Mouse (Mus musculus) lung, embryonic 14.5 days (tissue): Measurements from ENCODE around the gene E2f3. TPM values are rescaled to one million over a fixed set of nuclear protein-coding genes. Genes with fewer than 3 reads are reported as not detected.

Source experiments
- ATAC-seq: fragments of 200-750 bp; cut with Nextera tagmentation; 2 replicates; pipeline ENCODE4 v1.8.0; 2017; ENCODE audit warnings: mild to moderate bottlenecking, moderate TSS enrichment, moderate library complexity; ENCODE audit not compliant: insufficient read depth
- DNase-seq: peaks from one replicate; pipeline ENCODE4 v3.0.0-alpha.2; 2015
- H3K27ac ChIP-seq: fragments of 300-500 bp; sonication (generic); 2 replicates; pipeline ENCODE4 v1.5.1; 2014; ENCODE audit warnings: low read depth, mild to moderate bottlenecking, moderate library complexity
- H3K27me3 ChIP-seq: fragments of 300-500 bp; sonication (generic); 2 replicates; pipeline ENCODE4 v1.6.1; 2014; ENCODE audit warnings: low read length, control low read depth; ENCODE audit not compliant: insufficient read depth
- H3K36me3 ChIP-seq: fragments of 300-500 bp; sonication (generic); 2 replicates; pipeline ENCODE4 v1.6.1; 2014; ENCODE audit warnings: control low read depth; ENCODE audit not compliant: insufficient read depth
- H3K4me1 ChIP-seq: fragments of 300-500 bp; sonication (generic); 2 replicates; pipeline ENCODE4 v1.6.1; 2014; ENCODE audit warnings: antibody characterized with exemption, control low read depth; ENCODE audit not compliant: insufficient read depth
- H3K4me2 ChIP-seq: fragments of 300-500 bp; sonication (generic); 2 replicates; pipeline ENCODE4 v1.6.1; 2014; ENCODE audit warnings: mild to moderate bottlenecking
- H3K4me3 ChIP-seq: fragments of 300-500 bp; sonication (generic); 2 replicates; pipeline ENCODE4 v1.5.1; 2014; ENCODE audit warnings: low read depth, low read length
- H3K9ac ChIP-seq: fragments of 300-500 bp; sonication (generic); 2 replicates; pipeline ENCODE4 v1.6.1; 2014
- H3K9me3 ChIP-seq: fragments of 300-500 bp; sonication (generic); 2 replicates; pipeline ENCODE4 v1.6.1; 2016; ENCODE audit warnings: low read depth, low read length, control low read depth
- CTCF ChIP-seq: IDR thresholded peaks from 2 replicates; pipeline ENCODE4 v1.5.1; 2016; ENCODE audit warnings: antibody characterized with exemption, low read depth
- WGBS: fragments of 180-500 bp; shearing (Covaris S2); extraction: QIAGEN DNeasy Blood & Tissue Kit; methylation state at CpG from one replicate; pipeline ENCODE4 v1.1.7; 2014; 5-methylcytosine and 5-hydroxymethylcytosine counted together
- polyA plus RNA-seq: library from polyadenylated mRNA; unstranded; fragments of >200 nt; fragmentation: Nextera tagmentation; extraction: Ambion mirVana; gene quantifications from 2 replicates; pipeline ENCODE4 v1.2.1, GENCODE M21; 2014

E2f3 gene
- polyA plus RNA-seq, 1 experiment from 2014 or later = 18.3 TPM

DNA sequence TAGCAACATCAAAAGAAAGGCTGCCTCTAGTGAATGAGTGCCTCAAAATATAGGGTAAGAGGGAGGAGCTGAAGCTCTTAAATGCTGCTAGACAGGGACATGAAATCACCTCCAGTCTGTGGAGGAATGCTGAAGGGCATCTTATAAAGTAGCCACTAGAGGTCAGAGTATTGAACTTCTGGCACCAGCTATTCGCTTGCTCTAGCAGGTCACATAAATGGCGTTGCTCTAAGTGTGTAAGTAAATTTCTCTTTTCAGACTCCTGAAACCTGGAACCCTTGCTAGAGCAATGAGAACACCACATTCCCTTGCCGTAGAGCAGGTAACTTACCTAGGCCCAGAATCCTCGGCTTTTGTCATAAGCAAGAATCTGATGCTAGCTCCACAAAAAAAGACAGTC is 128.4 kb downstream of the E2f3 start:
- Histone ChIP-seq H3K4me1 (no peaks in the 10 kb centered on the region), H3K4me3 (no peak overlapping the region), H3K9me3 (no peaks in the 10 kb centered on the region), H3K27ac (no peak overlapping the region), H3K4me2 (no peak overlapping the region), H3K36me3 (no peaks in the 10 kb centered on the region), H3K9ac (no peak overlapping the region), H3K27me3 (no peaks in the 10 kb centered on the region)
- DNase-seq (peak; percentile 81), ATAC-seq (no peak)
- TF ChIP-seq CTCF = peak; percentile 68
- WGBS = 14% methylated on average over 4 of the region's 4 CpGs

Other genes with a start within 250 kb of the E2f3 start
- 35.4 and 38.9 TPM in 2 replicates for gene Cdkal1, start 130.4 kb downstream of the E2f3 start, polyA plus RNA-seq
- gene Mboat1, start 150.4 kb upstream of the E2f3 start, polyA plus RNA-seq = 25.9 and 28.3 TPM in 2 replicates